Mouse (Mus musculus): ENCODE data around the gene Garem2. TPM values are rescaled to one million over a fixed set of nuclear protein-coding genes. Genes with fewer than 3 reads are reported as not detected.

The Garem2 gene
- polyA plus RNA-seq, 1 experiment from 2014 or later: 8.1 TPM

DNA sequence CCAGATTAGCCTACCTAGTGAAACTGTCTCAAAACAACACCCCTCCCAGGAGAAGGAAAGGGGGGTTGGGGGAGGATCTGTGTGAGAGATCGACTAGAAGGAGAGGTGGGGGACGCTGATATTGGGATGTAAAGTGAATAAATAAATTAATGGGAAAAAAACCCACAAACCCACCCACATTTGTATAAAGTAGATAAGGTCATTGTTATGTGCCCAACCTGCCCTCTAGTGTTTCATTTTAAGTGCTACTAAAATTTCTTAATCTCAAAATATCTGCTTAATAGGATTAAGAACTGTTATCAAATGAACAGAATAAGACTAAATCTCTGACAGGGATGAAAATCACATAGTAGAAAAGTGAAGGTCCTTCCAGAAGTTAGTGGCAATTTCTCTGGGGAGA is 10.6 kb upstream of the Garem2 start:
- H3K27ac ChIP-seq (ENCODE audit: low read length): no peak overlapping the region
- 49% methylated on average over 2 of the region's 2 CpGs for WGBS
- no peak for ATAC-seq
- no peaks in the 10 kb centered on the region for H3K9me3 ChIP-seq (ENCODE audit: control insufficient read depth, low read length)
- H3K9ac ChIP-seq (replicated peaks; ENCODE audit: low read depth, low read length): no peak overlapping the region
- H3K4me3 ChIP-seq (replicated peaks; ENCODE audit: low read length): no peak overlapping the region
- no peaks in the 10 kb centered on the region for H3K4me1 ChIP-seq (replicated peaks; ENCODE audit: control insufficient read depth, insufficient read depth, low read length)
- no peaks in the 10 kb centered on the region for H3K27me3 ChIP-seq (replicated peaks; ENCODE audit: control insufficient read depth, insufficient read depth, low read length)
- H3K4me2 ChIP-seq (ENCODE audit: low read length): no peak overlapping the region
- H3K36me3 ChIP-seq (ENCODE audit: control insufficient read depth, insufficient read depth): no peaks in the 10 kb centered on the region

- H3K9me3 ChIP-seq (ENCODE audit: control insufficient read depth, low read length): no peaks in the 10 kb centered on the region
- no peak overlapping the region for H3K9ac ChIP-seq (replicated peaks; ENCODE audit: low read depth, low read length)
- no peak overlapping the region for H3K4me2 ChIP-seq (ENCODE audit: low read length)
- whole genome bisulfite sequencing: 77% methylated on average over 6 of the region's 6 CpGs
- no peaks in the 10 kb centered on the region for H3K36me3 ChIP-seq (ENCODE audit: control insufficient read depth, insufficient read depth)
- no peaks in the 10 kb centered on the region for H3K27me3 ChIP-seq (replicated peaks; ENCODE audit: control insufficient read depth, insufficient read depth, low read length)
- H3K4me3 ChIP-seq (replicated peaks; ENCODE audit: low read length): no peak overlapping the region
- H3K4me1 ChIP-seq (replicated peaks; ENCODE audit: control insufficient read depth, insufficient read depth, low read length): no peaks in the 10 kb centered on the region
- no peak overlapping the region for H3K27ac ChIP-seq (ENCODE audit: low read length)
- no peak for ATAC-seq
Observed at GRCm38 (mm10) chr5:30095731-30096130, 9.2 kb upstream of the Garem2 start.

DNA sequence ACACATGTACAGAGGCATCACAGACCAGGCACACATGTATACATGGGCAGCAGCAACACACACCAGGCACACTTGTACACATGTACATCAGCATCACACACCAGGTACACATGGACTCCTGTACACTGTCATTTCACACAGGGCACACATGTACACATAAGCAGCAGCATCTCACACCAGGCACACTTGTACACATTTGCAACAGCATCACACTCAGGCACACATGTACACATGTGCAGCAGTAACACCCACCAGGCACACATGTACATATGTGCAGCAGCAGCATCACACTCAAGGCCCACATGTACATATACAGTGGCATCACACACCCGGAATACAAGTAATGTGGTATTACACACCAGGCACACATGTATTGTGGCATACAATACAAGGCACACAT is 6.7 kb upstream of the Garem2 start:
- ATAC-seq: no peak
- no peaks in the 10 kb centered on the region for H3K27me3 ChIP-seq (replicated peaks; ENCODE audit: control insufficient read depth, insufficient read depth, low read length)
- WGBS: 88% methylated on average over 1 of the region's 1 CpGs
- no peak overlapping the region for H3K9ac ChIP-seq (replicated peaks; ENCODE audit: low read depth, low read length)
- H3K4me3 ChIP-seq (replicated peaks; ENCODE audit: low read length): no peak overlapping the region
- H3K27ac ChIP-seq (ENCODE audit: low read length): no peak overlapping the region
- no peaks in the 10 kb centered on the region for H3K9me3 ChIP-seq (ENCODE audit: control insufficient read depth, low read length)
- H3K4me1 ChIP-seq (replicated peaks; ENCODE audit: control insufficient read depth, insufficient read depth, low read length): no peaks in the 10 kb centered on the region
- H3K36me3 ChIP-seq (ENCODE audit: control insufficient read depth, insufficient read depth): no peaks in the 10 kb centered on the region
- no peak overlapping the region for H3K4me2 ChIP-seq (ENCODE audit: low read length)

GRCm38 (mm10) chr5:30103340-30103739 is 1.6 kb upstream of the Garem2 start:
- no peak for ATAC-seq
- Histone ChIP-seq H3K36me3 (ENCODE audit: control insufficient read depth, insufficient read depth) (no peaks in the 10 kb centered on the region), H3K27me3 (replicated peaks; ENCODE audit: control insufficient read depth, insufficient read depth, low read length) (no peaks in the 10 kb centered on the region), H3K4me1 (replicated peaks; ENCODE audit: control insufficient read depth, insufficient read depth, low read length) (peaks cover 31% of the 10 kb centered on the region), H3K27ac (ENCODE audit: low read length) (no peak overlapping the region), H3K9ac (replicated peaks; ENCODE audit: low read depth, low read length) (no peak overlapping the region), H3K4me2 (ENCODE audit: low read length) (no peak overlapping the region), H3K4me3 (replicated peaks; ENCODE audit: low read length) (no peak overlapping the region), H3K9me3 (ENCODE audit: control insufficient read depth, low read length) (no peaks in the 10 kb centered on the region)
- WGBS: 80% methylated on average over 3 of the region's 3 CpGs

DNA sequence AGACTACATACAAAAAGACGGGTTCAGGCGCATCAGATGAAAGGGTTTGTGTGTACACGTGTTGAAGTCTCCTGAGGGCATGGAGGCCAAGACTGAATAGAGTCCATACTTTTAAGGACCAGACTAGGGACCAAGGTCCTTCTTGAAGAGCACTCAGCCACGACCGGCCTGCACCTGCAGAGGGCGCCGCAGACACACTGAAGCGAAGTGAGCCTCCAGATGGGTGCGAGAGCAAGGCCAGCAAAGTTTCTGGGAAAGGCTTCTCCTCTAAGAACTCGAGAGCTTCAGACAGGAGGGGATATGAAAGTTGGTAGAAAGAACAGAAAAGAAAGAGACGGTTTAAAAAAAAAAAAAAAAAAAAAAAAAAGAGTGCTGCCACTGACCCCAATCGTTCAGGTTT is 622 bp upstream of the Garem2 start:
- Histone ChIP-seq H3K4me2 (ENCODE audit: low read length) (peak overlapping the region; percentile 76), H3K27me3 (replicated peaks; ENCODE audit: control insufficient read depth, insufficient read depth, low read length) (no peaks in the 10 kb centered on the region), H3K4me3 (replicated peaks; ENCODE audit: low read length) (peak overlapping the region; percentile 63), H3K27ac (ENCODE audit: low read length) (no peak overlapping the region), H3K4me1 (replicated peaks; ENCODE audit: control insufficient read depth, insufficient read depth, low read length) (peaks cover 32% of the 10 kb centered on the region), H3K9ac (replicated peaks; ENCODE audit: low read depth, low read length) (no peak overlapping the region), H3K36me3 (ENCODE audit: control insufficient read depth, insufficient read depth) (no peaks in the 10 kb centered on the region), H3K9me3 (ENCODE audit: control insufficient read depth, low read length) (no peaks in the 10 kb centered on the region)
- no peak for ATAC-seq
- 2% methylated on average over 11 of the region's 12 CpGs for WGBS

DNA sequence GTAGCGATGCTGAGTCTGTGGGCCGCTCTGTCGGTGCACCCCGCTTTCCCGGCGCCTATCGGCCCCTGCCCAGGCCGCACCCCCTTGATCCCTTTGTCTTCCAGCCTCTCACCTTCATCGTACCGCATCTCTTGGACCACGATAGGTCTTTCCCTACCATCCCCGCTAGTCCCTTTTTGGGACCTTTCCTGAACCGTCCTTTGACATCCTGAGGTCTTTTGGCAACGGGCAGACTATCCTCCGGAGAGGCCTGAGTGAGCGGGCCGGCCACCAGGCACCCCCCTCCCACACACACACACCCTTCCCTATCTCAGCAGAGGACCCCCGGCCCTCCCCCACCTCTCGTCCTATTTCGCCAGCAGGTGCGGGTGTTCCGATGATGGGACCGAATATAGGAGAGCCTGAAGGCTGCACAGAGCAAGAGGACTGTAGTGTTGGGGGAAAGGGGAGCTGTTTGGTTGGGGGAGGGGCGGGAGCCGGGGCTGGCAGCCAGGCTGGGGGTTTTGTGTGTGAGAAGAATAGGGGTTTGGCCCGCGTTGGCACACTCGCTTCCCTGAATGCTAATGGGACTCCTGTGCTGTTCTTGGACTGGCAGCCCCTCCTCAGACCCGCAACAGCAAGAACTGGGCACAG is 823 bp downstream of the Garem2 start, which contains the start of gene 3110082J24Rik:
Gene 3110082J24Rik, minus strand, starts transcription at position 419 of the 633 bp plus-strand sequence.
- Histone ChIP-seq H3K9me3 (ENCODE audit: control insufficient read depth, low read length) (no peaks in the 10 kb centered on the region), H3K4me2 (ENCODE audit: low read length) (peak within 1 kb of the TSS; percentile 76), H3K27me3 (replicated peaks; ENCODE audit: control insufficient read depth, insufficient read depth, low read length) (no peaks in the 10 kb centered on the region), H3K4me3 (replicated peaks; ENCODE audit: low read length) (peak within 1 kb of the TSS; percentile 63), H3K9ac (replicated peaks; ENCODE audit: low read depth, low read length) (peak within 1 kb of the TSS; percentile 73), H3K27ac (ENCODE audit: low read length) (peak within 1 kb of the TSS; percentile 61), H3K4me1 (replicated peaks; ENCODE audit: control insufficient read depth, insufficient read depth, low read length) (peaks cover 44% of the 10 kb centered on the region), H3K36me3 (ENCODE audit: control insufficient read depth, insufficient read depth) (no peaks in the 10 kb centered on the region)
- under 1% methylated on average over 29 of the region's 29 CpGs for whole genome bisulfite sequencing
- ATAC-seq: peak; percentile 73

DNA sequence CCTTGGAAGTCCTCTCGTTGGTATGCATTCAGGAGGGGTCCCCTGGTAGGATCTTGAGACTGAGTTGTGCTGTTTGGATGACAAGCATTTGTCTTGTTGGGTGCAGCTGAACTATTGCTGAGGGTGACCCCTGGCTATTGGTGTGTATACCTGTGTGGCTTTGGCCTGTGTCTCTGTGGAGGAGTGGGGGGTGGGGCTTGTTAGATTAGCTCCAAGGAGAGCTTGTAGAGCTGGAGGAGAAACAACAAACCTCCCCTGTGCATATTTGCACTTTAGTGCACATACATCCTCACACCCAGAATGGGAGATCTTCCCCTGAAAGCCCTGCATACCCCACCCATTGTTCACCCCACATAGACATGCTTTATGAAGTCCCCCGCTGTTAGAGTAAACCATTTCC is 1.8 kb downstream of the Garem2 start:
- peaks cover 50% of the 10 kb centered on the region for H3K4me1 ChIP-seq (replicated peaks; ENCODE audit: control insufficient read depth, insufficient read depth, low read length)
- H3K27me3 ChIP-seq (replicated peaks; ENCODE audit: control insufficient read depth, insufficient read depth, low read length): no peaks in the 10 kb centered on the region
- H3K4me3 ChIP-seq (replicated peaks; ENCODE audit: low read length): peak overlapping the region; percentile 63
- 0% methylated on average over 2 of the region's 2 CpGs for WGBS
- no peaks in the 10 kb centered on the region for H3K9me3 ChIP-seq (ENCODE audit: control insufficient read depth, low read length)
- no peak for ATAC-seq
- H3K9ac ChIP-seq (replicated peaks; ENCODE audit: low read depth, low read length): peak overlapping the region; percentile 19; the same call in 1 of the 2 replicates
- H3K4me2 ChIP-seq (ENCODE audit: low read length): peak overlapping the region; percentile 76
- peak overlapping the region; percentile 61 for H3K27ac ChIP-seq (ENCODE audit: low read length)
- no peaks in the 10 kb centered on the region for H3K36me3 ChIP-seq (ENCODE audit: control insufficient read depth, insufficient read depth)

DNA sequence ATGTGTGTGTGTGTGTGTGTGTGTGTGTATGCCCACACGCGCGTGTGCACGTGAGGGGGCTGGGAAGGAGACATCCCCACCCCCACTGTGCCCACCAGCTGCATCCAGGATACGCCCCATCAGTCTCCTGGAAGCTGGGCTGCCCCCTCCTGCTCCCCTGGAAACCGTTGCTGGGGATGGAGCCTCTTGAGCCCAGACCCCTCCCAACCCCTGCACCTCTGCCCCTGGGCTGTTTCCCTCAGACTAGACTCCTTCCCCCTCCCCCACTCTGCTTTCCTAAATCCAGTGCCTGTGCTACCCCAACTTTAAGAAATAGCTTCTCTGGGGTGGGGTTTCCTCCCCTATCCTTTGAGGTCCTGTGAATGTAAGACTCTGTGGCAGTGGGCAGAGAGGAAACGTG is 2.2 kb downstream of the Garem2 start:
- ATAC-seq: peak; percentile 21
- H3K4me1 ChIP-seq (replicated peaks; ENCODE audit: control insufficient read depth, insufficient read depth, low read length): peaks cover 50% of the 10 kb centered on the region
- 0 out of 2 replicates have a peak overlapping the region, but pooled peaks have one; percentile 19 for H3K9ac ChIP-seq (replicated peaks; ENCODE audit: low read depth, low read length)

DNA sequence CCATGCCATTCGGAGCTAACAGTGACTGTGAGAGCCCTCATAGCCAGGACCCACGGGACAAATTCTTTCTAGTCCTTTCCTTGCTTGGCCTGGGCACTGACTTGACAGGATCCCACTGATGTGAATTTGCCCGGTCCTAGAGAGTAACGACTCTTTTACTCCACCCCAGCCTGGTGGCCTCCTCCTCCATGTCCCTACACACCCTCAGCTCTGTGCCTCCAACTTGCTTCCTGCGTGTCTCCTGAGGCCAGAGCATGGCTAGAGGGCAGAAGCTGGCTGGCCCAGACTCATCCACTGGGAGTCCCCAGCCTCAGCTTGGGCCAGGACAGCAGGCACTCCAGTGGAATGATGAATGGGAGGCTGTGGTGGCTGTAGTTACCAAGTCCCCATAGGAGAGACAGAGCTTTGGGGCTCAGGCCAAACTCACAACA is 2.7 kb downstream of the Garem2 start:
- H3K4me3 ChIP-seq (replicated peaks; ENCODE audit: low read length): peak overlapping the region; percentile 63
- no peaks in the 10 kb centered on the region for H3K27me3 ChIP-seq (replicated peaks; ENCODE audit: control insufficient read depth, insufficient read depth, low read length)
- no peaks in the 10 kb centered on the region for H3K9me3 ChIP-seq (ENCODE audit: control insufficient read depth, low read length)
- peak overlapping the region; percentile 76 for H3K4me2 ChIP-seq (ENCODE audit: low read length)
- 4% methylated on average over 5 of the region's 5 CpGs for WGBS
- ATAC-seq: no peak
- peak overlapping the region; percentile 50; the same call in 1 of the 2 replicates for H3K27ac ChIP-seq (ENCODE audit: low read length)
- H3K36me3 ChIP-seq (ENCODE audit: control insufficient read depth, insufficient read depth): no peaks in the 10 kb centered on the region
- peaks cover 50% of the 10 kb centered on the region for H3K4me1 ChIP-seq (replicated peaks; ENCODE audit: control insufficient read depth, insufficient read depth, low read length)
- no peak overlapping the region; the same call in 1 of the 2 replicates for H3K9ac ChIP-seq (replicated peaks; ENCODE audit: low read depth, low read length)

More for the DNA sequence above, 2.2 kb downstream of the Garem2 start:
- Histone ChIP-seq H3K4me2 (ENCODE audit: low read length) (peak overlapping the region; percentile 76), H3K4me3 (replicated peaks; ENCODE audit: low read length) (peak overlapping the region; percentile 63), H3K9me3 (ENCODE audit: control insufficient read depth, low read length) (no peaks in the 10 kb centered on the region), H3K27me3 (replicated peaks; ENCODE audit: control insufficient read depth, insufficient read depth, low read length) (no peaks in the 10 kb centered on the region), H3K36me3 (ENCODE audit: control insufficient read depth, insufficient read depth) (no peaks in the 10 kb centered on the region), H3K27ac (ENCODE audit: low read length) (peak overlapping the region; percentile 61)
- WGBS: 3% methylated on average over 7 of the region's 7 CpGs
